Mouse (Mus musculus): ENCODE data around the gene Phactr2.

The Phactr2 gene

DNA sequence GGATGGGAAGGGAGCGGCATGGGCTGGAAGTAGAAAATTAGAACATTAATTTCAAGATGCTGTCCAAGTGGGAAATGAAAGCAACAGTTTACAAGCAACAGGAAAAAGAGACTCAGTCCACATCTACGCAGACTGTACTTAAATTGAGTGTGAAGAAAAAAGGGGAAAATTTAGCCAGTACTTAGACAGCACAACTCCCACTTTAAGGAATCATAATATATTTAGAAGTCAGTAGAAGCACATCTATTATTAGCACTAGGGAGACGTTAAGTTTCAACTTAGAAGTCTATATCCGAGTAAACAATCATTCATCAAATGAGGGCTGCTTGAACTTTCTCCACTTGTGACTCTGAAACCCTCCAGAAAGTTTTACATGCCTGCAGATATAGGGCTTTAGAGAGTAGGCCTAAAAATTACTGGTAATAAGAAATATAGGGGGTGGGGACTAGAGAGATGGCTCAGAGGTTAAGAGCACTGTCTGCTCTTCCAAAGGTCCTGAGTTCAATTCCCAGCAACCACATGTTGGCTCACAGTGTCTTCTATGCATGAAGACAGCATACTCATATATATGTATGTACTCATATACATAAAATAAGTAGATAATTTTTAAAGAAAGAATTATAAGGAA, 142.7 kb downstream of the Phactr2 start:
- no peak for DNase-seq (ENCODE audit: low read depth, low spot score)

DNA sequence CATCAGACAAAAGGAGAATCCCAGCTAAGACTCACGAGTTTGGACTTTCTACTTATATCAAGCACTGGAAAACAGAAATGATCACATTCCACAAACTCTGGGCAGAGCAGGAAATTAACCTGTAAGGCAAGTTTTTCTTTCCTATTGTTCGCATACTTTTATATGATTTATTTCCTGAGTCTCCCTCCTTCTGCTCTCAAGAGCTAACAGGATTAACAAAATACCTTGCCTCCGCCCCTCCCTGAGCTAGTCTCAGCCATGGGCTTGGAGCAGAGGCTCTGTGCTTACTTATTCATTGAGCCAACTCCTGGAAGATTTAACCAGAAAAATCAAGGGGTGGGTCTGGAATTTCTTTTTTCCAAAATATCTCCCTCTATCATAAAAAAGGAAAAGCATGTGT, 145.6 kb downstream of the Phactr2 start:
- DNase-seq (ENCODE audit: low read depth, low spot score) = no peak

DNA sequence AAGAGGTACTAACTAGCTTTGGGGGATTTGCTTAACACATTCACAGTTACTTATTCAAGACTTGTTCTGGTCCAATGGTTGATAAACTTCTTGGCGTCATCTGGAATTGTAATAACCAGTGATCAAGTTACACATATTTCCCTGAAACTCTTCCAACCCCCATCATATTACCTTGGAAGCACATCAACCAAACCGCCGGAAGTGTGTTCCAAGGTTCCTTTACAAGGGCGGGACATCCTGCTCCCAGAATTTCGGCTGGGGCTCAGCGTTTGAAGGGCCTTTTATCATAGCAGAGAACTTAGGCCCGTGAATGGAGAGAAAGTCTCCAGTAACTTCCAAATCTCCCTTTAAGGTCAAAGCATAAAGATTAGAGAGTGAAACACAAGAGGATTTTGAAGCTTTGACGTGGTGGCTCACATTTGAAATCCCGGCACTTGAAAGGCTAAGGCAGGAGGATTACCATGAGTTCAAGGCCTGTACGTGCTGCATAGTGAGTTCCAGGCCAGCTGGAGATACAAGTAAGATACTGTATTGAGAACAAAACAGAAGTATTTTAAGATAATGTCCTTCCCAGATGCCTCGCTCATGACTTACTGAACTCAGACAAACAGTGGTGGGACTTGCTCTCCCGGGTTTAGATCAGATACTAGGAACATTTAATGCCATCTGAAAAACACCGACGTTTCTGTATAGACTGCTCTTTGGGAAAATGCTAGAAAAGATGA, 147.9 kb downstream of the Phactr2 start:
- DNase-seq (ENCODE audit: low read depth, low spot score) = no peak

DNA sequence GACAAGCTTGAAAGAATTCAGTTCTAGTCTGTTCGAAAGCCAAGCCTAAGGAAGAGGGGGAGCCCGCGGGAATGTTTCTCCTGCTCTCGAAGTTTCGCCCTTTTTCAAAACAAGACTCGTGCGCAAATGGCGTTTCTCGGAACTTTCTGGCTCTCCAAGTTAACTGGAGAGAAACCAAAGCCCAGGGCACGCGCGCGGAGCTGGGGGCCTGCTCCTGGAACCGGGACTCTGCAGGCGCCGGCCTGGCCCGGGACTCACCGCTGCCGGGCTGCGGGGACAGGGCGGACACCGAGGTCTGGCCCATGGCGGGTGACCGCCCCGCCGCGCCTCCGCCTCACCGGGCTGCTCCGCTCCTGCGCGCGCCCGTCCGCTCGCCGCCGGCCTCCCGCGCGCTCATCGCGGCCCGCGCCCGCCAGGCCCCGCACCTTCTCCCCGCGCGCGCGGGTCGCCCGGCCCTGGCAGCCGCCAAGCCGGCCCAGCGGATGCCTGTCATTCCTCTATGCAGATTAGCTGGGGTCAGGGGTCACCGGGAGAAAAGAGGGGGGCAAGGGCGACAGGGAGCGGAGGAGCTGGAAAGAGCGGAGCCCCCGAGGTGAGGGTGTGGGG, 150.3 kb downstream of the Phactr2 start:
- no peak for DNase-seq (ENCODE audit: low read depth, low spot score)

DNA sequence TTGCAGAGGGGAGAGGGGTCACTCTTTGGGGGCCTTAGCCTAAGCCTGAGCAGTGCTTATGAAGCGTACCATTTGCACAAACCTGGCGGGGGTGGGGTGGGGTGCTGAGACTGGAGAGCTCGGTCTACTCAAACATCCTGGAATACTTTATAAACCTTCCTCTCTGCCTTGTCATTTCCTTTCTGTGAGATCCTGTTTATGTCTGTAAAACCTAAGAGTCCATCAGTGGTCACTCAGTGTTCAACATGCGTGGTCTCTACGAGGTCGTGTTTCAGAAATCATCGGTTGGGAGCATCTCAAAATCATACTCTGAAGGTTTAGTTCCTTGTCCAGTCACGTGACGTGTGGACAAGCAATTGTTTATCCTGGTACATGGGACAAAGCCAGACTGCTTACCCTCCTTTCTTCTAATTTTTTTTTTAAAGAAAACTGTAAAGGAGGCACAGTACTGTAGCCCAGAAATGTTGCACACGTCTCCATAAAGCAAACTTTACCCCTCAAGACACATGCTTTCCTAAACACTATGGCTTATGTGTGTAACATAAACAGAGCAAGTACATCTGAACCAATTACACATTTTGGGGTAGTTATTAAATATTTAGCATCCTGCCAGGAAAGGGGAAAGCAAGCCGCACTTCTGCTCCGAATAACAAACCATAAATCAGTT, 150.9 kb downstream of the Phactr2 start:
- DNase-seq (ENCODE audit: low read depth, low spot score) = no peak

DNA sequence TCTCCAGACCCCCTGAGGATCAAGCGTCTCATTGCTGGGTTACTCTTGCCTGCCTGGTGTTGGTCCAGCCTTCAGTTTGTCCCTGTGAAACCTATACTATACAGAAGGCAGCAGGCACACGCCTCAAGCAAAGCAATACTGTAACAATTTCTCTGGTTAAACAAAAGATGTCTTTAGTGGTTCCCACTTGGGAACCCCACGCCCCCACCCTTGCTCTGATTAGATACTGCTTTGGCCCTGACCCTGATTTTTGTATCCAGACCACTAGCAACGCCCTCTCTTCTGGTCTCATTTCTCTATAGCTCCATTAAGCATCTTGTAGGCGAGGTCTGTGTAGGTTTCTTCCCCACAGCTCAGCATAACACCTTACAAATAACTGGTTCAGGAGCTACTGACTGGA, 159.2 kb downstream of the Phactr2 start:
- no peak for DNase-seq (ENCODE audit: low read depth, low spot score)

DNA sequence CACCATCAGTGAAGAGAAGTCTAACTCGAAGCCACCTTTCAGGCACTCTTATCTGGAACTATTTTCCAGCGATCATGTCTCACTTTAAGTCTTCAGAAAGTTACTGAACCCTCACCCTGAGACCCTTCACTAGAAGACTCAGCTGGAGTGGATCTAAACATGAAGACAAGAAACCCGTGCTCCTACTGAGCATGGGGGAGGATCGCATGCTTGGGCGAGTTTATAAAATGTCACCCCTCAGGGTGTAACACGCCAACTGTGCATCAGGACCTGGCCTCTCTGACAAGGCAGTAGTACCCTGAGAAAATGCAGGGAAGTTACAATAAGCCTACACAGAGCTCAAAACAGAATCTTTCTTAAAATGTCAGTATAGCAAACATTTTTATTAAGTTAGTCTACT, 161.6 kb downstream of the Phactr2 start:
- DNase-seq (ENCODE audit: low read depth, low spot score) = no peak

DNA sequence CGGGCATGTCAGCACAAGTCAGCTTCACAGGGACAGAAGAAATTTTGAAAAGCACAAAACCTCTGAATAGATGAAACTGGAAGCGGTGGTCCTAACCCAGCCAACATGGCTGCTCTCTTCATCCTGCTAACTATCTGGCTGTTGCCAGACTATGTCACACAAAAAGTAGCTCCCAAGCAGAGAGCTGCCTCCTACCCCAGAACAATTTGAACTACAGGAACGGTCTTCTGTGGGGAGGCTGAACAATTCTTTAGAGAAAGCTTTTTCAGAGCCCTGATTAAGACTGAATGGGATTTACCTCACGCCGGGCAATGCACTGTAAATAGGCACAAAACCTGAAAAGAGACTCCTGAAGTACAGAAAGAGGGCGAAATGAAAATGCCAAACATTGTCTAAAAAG, 162.6 kb downstream of the Phactr2 start:
- no peak for DNase-seq (ENCODE audit: low read depth, low spot score)

DNA sequence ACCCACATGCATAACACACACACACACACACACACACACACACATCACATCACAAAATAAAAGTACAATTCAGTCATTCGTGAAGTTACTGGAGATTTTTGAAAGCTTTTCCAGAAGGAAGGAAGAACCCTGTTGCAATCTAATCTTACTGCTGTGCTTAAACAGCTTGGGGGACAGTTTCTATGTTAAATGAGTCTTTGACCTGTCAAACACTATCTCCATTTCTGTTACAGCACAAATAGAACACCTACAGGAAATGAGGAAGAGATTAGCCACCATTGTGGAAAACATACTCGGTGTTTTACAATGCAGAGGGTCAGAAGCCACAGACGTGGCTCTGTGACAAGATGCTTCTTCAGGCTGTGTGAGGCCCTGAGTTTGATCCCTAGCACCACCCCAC, 164.1 kb downstream of the Phactr2 start:
- DNase-seq (ENCODE audit: low read depth, low spot score) = no peak

DNA sequence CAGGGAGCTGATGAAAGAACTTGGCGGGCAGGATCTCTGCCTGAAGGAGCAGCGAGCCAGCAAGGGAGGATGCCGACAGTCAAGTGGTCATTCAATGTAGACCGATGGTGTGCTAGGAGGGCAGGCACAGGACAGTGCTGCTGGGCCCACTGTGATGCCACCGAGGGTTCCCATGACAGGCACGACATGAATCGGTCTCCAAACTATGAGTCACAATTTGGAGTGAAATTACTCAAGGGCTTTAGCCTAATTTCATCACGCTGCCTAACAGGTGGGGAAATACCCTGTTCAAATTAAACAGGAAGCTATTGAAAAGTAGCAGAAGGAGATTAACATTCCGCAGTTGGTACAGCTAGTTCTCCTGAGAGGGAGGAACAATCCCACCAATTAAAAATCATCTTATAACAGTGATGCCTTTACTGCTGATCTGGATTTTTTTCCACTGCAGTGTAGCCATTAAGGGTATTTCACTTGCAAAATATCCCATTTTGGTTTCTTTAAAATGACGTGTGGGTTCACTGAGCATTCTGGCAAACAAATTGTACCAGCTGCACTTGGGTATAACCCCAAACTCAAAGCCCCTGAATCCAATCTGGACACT, 169.5 kb downstream of the Phactr2 start:
- DNase-seq (ENCODE audit: low read depth, low spot score) = no peak

DNA sequence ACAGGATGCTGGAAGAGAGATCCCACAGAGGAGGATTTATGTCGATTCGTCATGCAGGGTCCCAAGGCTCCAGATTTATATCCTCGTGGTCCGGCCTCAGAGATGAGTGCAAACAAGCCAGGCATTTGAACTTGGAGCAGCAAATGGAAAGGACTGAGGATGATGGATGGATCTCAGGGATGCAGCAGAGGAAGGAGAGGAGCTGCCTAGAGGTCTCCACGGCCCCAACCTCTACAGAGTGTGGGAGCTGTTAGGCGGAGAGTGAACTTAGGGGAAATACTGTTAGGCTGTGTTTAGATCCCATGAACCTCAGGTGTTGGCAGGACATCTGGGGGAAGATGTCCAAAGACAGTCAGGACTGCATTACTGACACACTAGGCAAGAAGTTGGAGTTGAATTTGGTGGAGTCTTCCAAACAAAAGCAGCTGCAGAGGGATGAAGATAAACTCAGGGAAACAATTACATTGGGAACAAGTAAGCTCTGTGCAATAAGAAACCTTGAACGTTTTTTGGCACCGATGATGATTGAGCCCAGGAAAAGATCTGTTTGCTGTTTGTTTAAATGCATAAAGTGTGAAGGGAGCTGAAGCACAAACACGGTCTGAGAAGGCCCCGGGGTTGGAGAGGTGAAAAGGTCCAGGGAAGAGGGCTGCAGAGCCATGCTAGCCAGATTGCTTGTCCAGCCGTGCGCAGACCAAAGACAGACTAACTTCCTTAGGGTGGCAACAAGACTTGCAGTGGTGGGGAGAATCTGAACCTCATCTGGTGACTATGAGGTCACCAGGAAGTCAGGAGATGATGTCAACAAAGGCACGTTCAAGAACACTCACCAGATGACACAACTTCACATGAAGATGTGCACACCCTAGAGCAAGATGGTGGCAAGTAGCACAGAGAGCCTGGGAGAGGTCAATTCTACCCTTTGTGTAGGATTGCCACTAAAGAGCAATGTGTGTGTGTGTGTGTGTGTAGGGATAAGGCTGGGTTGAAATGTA, 170.6 kb downstream of the Phactr2 start:
- no peak for DNase-seq (ENCODE audit: low read depth, low spot score)

DNA sequence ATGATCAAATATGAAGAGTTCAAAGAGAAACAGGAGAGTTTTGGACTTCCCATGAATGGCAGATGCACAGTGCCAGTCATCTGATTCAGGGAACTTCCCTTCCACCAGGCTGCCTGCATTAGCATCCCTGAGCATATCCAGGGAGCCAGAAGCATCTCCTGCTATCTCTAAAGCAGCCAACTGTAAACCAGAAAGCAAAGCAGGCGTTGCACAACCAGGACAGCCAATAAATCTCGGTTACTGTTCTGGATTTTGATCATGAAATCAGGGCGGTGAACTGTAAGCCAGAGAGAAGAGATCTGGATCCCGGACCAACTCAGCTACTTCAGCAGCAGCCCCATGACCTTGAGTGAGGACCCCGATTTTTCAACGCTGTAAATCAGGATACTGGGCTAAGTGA, 173.6 kb downstream of the Phactr2 start:
- DNase-seq (ENCODE audit: low read depth, low spot score) = no peak

DNA sequence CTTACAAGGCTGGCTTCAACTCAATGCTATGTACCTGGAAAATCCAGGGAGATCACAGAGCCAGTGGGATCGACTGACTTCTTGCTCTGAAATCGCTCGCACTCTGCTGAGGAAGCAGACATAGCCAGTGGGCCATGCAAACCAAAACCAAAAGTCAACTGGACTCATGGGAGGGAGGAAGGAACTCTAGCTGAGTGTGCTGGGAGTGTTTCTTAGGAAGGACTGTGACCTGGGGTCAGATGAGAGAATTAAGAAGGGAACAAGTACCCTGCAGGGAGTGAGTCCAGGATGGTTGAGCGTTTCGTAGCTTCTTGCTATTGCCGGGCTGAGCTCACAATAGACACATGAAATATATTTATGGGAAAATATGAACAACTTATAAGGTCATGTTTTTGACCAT, 174.0 kb downstream of the Phactr2 start:
- DNase-seq (ENCODE audit: low read depth, low spot score) = no peak

DNA sequence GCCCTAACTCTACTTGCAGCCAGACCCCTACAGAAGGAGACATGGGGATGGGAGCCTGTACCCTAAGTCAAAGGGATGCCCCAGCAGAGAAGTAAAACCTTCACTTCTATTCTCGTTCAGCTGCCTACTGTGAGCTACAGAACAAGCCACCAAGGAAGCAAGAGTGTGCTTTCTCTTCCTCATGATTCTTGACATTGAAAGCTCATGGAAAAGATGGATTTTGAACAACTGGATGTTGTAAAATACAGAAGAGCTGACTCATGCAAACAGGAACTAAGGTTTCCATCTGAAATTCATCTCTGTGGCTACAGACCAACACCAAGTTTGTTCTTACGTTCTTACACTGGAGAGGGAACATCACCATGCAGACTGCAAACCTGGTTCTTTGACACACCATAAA, 179.3 kb downstream of the Phactr2 start:
- DNase-seq (ENCODE audit: low read depth, low spot score) = no peak

DNA sequence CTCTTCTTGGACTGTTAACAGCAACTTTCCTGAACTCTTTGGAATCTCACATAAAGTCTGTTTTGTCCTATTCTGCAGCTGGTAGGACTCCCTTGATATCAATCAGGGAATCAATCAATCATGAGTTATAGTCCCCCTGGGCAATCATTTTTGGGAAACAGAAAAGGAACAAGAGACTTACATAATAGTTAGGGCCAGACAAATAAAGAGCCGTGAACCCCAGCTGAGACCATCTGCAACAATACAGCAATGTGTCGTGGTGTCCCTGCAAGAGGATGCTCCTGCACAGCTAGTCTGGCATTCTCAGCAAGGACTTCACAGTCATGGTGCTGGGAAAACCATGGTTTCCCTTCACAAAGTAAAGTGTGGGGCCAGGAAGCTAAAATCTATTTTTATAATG, 182.2 kb downstream of the Phactr2 start:
- no peak for DNase-seq (ENCODE audit: low read depth, low spot score)

DNA sequence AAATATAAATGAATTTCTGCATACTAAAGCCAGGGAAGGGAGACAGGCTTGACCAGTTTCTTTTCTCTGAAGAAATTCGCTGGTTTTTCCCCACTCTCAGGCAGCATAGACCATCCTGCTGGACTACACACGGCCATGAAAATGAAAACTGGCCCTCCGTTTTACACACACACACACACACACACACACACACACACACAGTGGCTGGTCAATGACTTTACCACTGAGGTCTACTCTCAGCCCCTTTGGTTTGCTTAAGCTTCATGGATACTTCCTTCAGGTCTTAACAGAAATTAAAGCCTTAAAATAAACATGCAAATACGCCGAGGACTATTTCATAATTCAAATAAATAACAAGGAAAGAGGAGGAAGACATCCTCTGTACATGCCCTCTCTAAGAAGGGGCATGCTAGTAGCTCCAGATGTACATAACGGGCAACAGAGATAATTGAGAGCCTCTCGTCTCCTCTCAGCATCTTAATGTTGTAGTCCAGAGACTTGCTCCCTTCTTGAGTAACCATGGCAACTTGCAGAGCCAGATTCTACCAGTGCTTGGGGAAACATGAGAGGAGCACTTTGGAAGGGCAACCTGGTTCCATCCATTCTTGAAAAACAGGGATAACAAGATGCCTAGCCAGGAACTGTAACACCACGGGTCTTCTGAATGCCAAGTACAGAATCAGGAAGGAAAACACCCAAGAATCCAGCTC, 184.8 kb downstream of the Phactr2 start:
- DNase-seq (ENCODE audit: low read depth, low spot score) = no peak

DNA sequence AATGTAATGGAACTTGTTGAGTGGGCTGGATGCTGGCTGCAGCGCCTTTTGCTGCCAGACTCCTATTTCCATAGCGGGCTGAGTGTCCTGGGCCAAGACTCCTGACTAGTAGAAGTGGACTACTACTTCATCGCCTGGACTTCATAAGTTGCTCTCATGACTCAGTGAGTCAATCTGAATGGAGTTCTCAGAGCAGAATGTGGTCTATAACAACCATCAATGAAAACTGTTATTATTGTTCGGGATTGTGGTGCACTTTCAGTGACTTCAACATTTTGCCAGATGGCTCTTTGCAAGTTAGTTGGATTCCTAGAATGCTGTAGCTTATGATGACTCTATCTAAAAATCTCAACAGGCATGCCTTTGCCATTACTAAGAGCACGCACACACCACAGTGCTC, 185.9 kb downstream of the Phactr2 start:
- DNase-seq (ENCODE audit: low read depth, low spot score) = no peak

DNA sequence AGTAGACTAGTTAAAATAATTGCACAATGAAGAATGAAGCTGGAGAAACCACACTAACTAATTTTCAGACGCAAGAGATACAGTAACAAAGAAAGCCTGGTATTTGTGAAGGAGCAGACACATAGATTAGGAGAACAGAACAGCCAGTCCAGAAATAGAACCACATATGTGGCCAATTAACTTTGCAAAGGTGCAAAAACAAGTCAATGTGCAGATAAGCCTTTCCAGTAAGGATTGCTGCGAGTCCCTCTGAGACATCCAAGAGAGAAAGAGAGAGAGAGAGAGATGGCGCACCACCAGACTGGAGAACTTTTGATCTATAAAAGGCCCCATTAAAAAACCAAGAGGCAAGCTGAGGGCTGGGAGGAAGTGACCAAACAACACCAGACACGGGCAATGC, 190.8 kb downstream of the Phactr2 start:
- no peak for DNase-seq (ENCODE audit: low read depth, low spot score)

DNA sequence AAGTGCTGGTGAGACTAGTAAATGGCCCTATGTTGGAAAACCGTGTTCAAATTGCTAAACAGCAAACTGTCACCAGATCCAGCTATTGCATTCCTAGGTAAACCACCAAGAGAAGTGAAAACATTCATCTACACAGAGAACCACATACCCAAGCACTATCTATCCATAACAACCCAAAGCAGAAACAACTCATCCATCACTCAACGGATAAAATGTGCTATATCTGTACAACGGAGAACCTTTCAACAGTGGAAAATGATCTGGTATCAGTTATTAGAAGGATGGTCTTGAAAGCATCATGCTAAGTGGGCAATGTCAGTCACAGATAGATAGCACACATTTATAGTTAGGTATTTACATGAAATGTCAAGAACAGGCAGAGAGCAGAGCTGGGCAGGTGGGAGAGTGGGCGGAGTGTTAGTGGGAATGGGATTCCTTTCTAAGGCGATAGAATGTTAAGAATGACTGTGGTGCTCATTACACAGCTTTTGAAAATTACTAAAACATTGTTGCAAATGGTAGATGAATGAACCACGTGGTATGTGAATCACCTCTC, 193.8 kb downstream of the Phactr2 start:
- DNase-seq (ENCODE audit: low read depth, low spot score) = no peak

DNA sequence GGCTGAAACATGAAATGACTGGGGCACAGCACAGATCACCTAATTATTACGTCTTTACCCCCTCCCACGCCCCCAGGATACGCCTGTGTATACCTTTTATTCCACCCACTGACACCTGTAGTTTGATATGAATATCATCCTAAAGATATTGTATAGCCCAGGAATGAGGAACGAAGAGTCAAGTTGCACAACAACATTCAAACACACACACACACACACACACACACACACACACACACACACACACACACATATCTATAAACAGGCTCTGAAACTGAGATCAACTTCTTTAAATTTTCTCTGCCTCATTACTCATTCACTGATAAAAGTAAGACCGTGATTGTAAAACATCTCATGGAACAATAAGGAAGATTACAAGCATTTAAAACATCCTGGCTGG, 197.9 kb downstream of the Phactr2 start:
- no peak for DNase-seq (ENCODE audit: low read depth, low spot score)
